Mouse (Mus musculus) liver, embryonic 18 days (tissue): ENCODE data around the gene Actl9. TPM values are rescaled to one million over a fixed set of nuclear protein-coding genes. Genes with fewer than 3 reads are reported as not detected.

Source experiments
- polyA plus RNA-seq: library from polyadenylated mRNA; depleted of rRNA; stranded (reverse); fragments of >200 nt; gene quantifications from 2 replicates; pipeline ENCODE4 v1.2.3, GENCODE M21; 2012; rRNA removed

Actl9 gene
- polyA plus RNA-seq = not detected in 2 replicates

GRCm38 (mm10) chr17:33432019-33432946, at the start of gene Actl9:
Gene Actl9 (plus strand): TSS chr17:33432896.

GRCm38 (mm10) chr17:33394182-33395034, 38.3 kb upstream of the Actl9 start, which contains the start of gene Zfp101:
Gene Zfp101 (minus strand): TSS chr17:33394641.

Other genes with a start within 250 kb of the Actl9 start
- gene Olfr239, start 241.6 kb upstream of the Actl9 start, polyA plus RNA-seq = not detected in 2 replicates
- 0.01 TPM in 1 of 2 replicates, not detected in the other for gene Olfr1564, start 211.2 kb upstream of the Actl9 start, polyA plus RNA-seq
- gene Zfp955a, start 177.8 kb upstream of the Actl9 start, polyA plus RNA-seq = 1.8 TPM in 2 replicates
- gene Olfr63, start 168.2 kb upstream of the Actl9 start, polyA plus RNA-seq = not detected in 2 replicates
- gene Zfp955b, start 143.4 kb upstream of the Actl9 start, polyA plus RNA-seq = 1.3 and 1.5 TPM in 2 replicates
- 1.1 and 1.4 TPM in 2 replicates for gene Zfp81, start 74.0 kb upstream of the Actl9 start, polyA plus RNA-seq
- gene Zfp101, start 38.3 kb upstream of the Actl9 start, polyA plus RNA-seq = 4.3 and 4.8 TPM in 2 replicates
- gene Adamts10, start 91.3 kb downstream of the Actl9 start, polyA plus RNA-seq = 10.9 and 13.4 TPM in 2 replicates
- gene Myo1f, start 122.8 kb downstream of the Actl9 start, polyA plus RNA-seq = 8.3 and 10.2 TPM in 2 replicates
- 17.1 and 22.0 TPM in 2 replicates for gene Zfp414, start 196.2 kb downstream of the Actl9 start, polyA plus RNA-seq
- 7.5 and 12.1 TPM in 2 replicates for gene Pram1, start 205.2 kb downstream of the Actl9 start, polyA plus RNA-seq